Mouse (Mus musculus): ENCODE results near the gene Phactr4. TPM values are rescaled to one million over a fixed set of nuclear protein-coding genes. Genes with fewer than 3 reads are reported as not detected.

The Phactr4 gene
- total and polyA plus RNA-seq, 3 experiments = 7.2 to 79.5 (median 28.7) TPM

DNA sequence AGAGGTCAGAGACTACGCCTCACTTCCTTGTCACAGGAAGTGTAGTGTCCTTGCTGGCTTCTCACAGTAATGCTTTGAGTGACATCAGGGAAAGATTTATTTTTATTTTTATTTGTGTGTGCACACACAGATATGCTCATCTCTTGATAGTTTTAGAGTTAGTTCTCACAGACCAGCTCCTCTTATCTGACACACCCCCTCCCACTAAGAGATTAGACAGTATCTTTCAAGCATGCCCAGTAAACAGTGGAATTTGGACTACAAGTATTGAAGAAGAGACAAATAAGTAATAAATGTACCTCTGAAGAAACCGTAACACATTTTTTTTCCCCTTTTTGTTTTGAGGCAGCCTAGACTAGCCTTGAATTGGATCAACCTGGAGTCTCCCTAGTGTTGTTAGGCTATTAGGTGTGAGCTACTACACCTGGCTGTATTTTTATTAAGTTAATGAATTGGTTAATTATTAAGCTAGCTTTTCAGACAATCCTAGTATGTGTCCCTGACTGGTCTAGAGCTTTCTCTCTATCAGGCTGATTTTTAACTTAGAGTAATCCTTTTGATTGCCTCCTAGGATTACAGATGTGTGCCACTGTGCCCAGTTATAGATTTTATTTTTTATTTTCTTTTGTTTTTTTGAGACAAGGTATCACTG is 41.2 kb downstream of the Phactr4 start:
- Histone ChIP-seq H3K9ac (ENCODE audit: control insufficient read depth, low read depth, low read length, poor library complexity, severe bottlenecking) (no peak overlapping the region), H3K27ac (ENCODE audit: control insufficient read depth, low read depth, low read length) (no peak overlapping the region), H3K27me3 (ENCODE audit: control insufficient read depth in 1 of 2, insufficient read depth in 2 of 2, low read length in 2 of 2) (no peaks in the 10 kb centered on the region), H3K4me3 (ENCODE audit: control insufficient read depth in 1 of 2, insufficient read depth in 1 of 2, low read depth in 2 of 2, low read length in 2 of 2) (no peak overlapping the region), H3K36me3 (ENCODE audit: control insufficient read depth in 1 of 2, insufficient read depth in 2 of 2, low read length in 2 of 2) (peaks cover 0 to 7% of the 10 kb centered on the region in 2 experiments; a peak in 1 of 4 replicates), H3K4me1 (ENCODE audit: control insufficient read depth in 1 of 2, insufficient read depth in 2 of 2, low read length in 2 of 2) (peaks cover 2 to 5% of the 10 kb centered on the region in 2 experiments; a peak in 1 of 4 replicates), H3K9me3 (replicated peaks; ENCODE audit: insufficient read depth, low read length) (no peaks in the 10 kb centered on the region), H3K79me2 (ENCODE audit: control insufficient read depth, insufficient read depth, low read length, poor library complexity) (no peaks in the 10 kb centered on the region)
- TF ChIP-seq GATA1 (IDR thresholded peaks at IDR 0.05; ENCODE audit: low read depth, low read length) (0 out of 2 replicates have a peak, but pooled peaks have one; percentile 23), POLR2A (IDR thresholded peaks at IDR 0.05; ENCODE audit: control insufficient read depth in 1 of 2, insufficient read depth in 1 of 2, low read depth in 1 of 2, low read length in 2 of 2, poor library complexity in 1 of 2) (no peak)
- DNase-seq (ENCODE audit: low read depth, low spot score) = no peak

DNA sequence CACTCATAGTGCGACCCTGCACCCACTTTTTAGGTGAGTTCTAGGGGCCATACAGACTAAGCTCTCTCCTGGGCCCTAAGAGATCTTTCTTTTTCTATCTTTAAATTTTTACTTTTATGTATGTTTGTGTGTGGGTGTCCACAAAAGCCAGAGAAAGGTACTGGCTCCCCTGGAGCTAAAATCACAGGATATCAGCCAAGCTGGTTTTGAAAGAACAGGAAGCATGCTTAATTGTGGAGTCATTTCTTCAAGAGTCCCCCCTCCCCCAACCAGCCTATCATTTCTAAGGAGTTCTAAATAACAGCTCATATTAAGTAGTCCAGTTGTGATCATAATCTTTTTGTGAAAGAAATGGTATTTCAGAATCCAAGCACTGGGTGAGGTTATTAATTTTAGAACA is 48.5 kb downstream of the Phactr4 start:
- TF ChIP-seq POLR2AphosphoS5 (IDR thresholded peaks at IDR 0.05; ENCODE audit: borderline replicate concordance, low read depth, low read length) = no peak
- TF ChIP-seq UBTF (IDR thresholded peaks at IDR 0.05; ENCODE audit: borderline replicate concordance, insufficient read depth, low read depth, low read length) = no peak
- no peak for TF ChIP-seq CTCF (IDR thresholded peaks at IDR 0.05 in 2 of 3, conservative IDR thresholded peaks at IDR 0.05 in 1 of 3; ENCODE audit: control insufficient read depth in 1 of 3, insufficient read depth in 1 of 3, low read depth in 2 of 3, low read length in 3 of 3, poor library complexity in 1 of 3, severe bottlenecking in 1 of 3)
- TF ChIP-seq MAFK (IDR thresholded peaks at IDR 0.05; ENCODE audit: borderline replicate concordance, low read depth, low read length) = no peak
- TF ChIP-seq MYC (IDR thresholded peaks at IDR 0.05; ENCODE audit: low read depth, low read length) = no peak
- TF ChIP-seq GATA1 (IDR thresholded peaks at IDR 0.05; ENCODE audit: low read depth, low read length) = no peak
- no peak for TF ChIP-seq MAZ (IDR thresholded peaks at IDR 0.05; ENCODE audit: low read depth, low read length)
- TF ChIP-seq POLR2A (IDR thresholded peaks at IDR 0.05; ENCODE audit: control insufficient read depth in 1 of 2, insufficient read depth in 1 of 2, low read depth in 1 of 2, low read length in 2 of 2, poor library complexity in 1 of 2) = no peak
- TF ChIP-seq MYB (IDR thresholded peaks at IDR 0.05; ENCODE audit: low read depth, low read length) = no peak
- TF ChIP-seq ZMIZ1 (IDR thresholded peaks at IDR 0.05; ENCODE audit: low read depth, low read length) = no peak
- TF ChIP-seq EP300 (IDR thresholded peaks at IDR 0.05; ENCODE audit: low read depth in 1 of 2, low read length in 2 of 2) = no peak
- TF ChIP-seq USF1 (IDR thresholded peaks at IDR 0.05; ENCODE audit: low read depth, low read length) = no peak
- no peak for TF ChIP-seq JUND (IDR thresholded peaks at IDR 0.05; ENCODE audit: low read depth, low read length)
- no peak for TF ChIP-seq ETS1 (IDR thresholded peaks at IDR 0.05; ENCODE audit: low read depth, low read length)
- no peak for TF ChIP-seq RCOR1 (IDR thresholded peaks at IDR 0.05; ENCODE audit: low read depth, low read length)
- no peak for TF ChIP-seq MEF2A (IDR thresholded peaks at IDR 0.05; ENCODE audit: extremely low read depth, insufficient replicate concordance, low read depth, low read length, poor library complexity, severe bottlenecking)
- no peak for TF ChIP-seq KAT2A (conservative IDR thresholded peaks at IDR 0.05; ENCODE audit: low read depth, low read length)
- TF ChIP-seq POLR2AphosphoS2 (IDR thresholded peaks at IDR 0.05; ENCODE audit: low read length) = no peak
- TF ChIP-seq BHLHE40 (IDR thresholded peaks at IDR 0.05; ENCODE audit: borderline replicate concordance, low read depth, low read length) = no peak
- no peak for TF ChIP-seq SIN3A (IDR thresholded peaks at IDR 0.05; ENCODE audit: low read length)
- no peaks in the 10 kb centered on the region for H3K9me3 ChIP-seq (replicated peaks; ENCODE audit: insufficient read depth, low read length)
- no peak overlapping the region for H3K4me3 ChIP-seq (ENCODE audit: control insufficient read depth in 1 of 2, insufficient read depth in 1 of 2, low read depth in 2 of 2, low read length in 2 of 2)
- H3K36me3 ChIP-seq (ENCODE audit: control insufficient read depth in 1 of 2, insufficient read depth in 2 of 2, low read length in 2 of 2) = peaks cover 0 to 13% of the 10 kb centered on the region in 2 experiments; a peak in 2 of 4 replicates
- no peak overlapping the region for H3K27ac ChIP-seq (ENCODE audit: control insufficient read depth, low read depth, low read length)
- no peaks in the 10 kb centered on the region for H3K4me1 ChIP-seq (ENCODE audit: control insufficient read depth in 1 of 2, insufficient read depth in 2 of 2, low read length in 2 of 2)
- no peaks in the 10 kb centered on the region for H3K79me2 ChIP-seq (ENCODE audit: control insufficient read depth, insufficient read depth, low read length, poor library complexity)
- no peak for DNase-seq (ENCODE audit: low read depth, low spot score)
- H3K27me3 ChIP-seq (ENCODE audit: control insufficient read depth in 1 of 2, insufficient read depth in 2 of 2, low read length in 2 of 2) = no peaks in the 10 kb centered on the region
- H3K9ac ChIP-seq (ENCODE audit: control insufficient read depth, low read depth, low read length, poor library complexity, severe bottlenecking) = no peak overlapping the region
